Comparison of ENCODE assay signal across 17 mouse cellular contexts in the genomic region with DNA sequence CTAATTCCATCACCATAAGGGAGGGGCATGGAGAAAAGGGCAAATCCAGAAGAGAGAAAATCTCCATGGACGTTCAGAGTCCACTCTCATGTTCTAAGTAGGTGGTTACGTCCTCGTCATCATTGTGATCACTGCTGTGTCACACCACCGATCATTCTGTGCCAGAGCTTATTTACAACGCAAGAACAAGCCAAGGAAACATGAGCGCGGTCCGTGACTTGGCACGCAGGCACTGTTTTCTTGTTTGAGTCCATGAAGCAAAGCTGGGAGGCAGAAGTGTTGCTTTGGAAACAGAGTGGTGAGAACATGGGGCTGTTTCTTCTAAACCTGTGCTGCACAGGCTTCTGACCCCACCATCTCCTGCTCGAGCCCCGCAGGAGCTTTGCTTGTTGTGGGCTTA.
DNase-seq lines count a peak whose midpoint lies in the region; ATAC-seq lines count a peak whose summit lies in the region.
"Had no signal": no experiment of that assay in that cellular context is flagged by ENCODE, and none has a peak within 500 bp of the region (broad histone marks: within the 10 kb centered on the region; RNA-seq: fewer than 3 reads in every experiment).

No protein-coding gene starts in this region.

- no peak overlapping the region for H3K9ac ChIP-seq in intestine, embryonic 15.5 days
- H3K9ac ChIP-seq: embryonic facial prominence, embryonic 15.5 days; heart, embryonic 12.5 days; liver, embryonic 12.5 days; midbrain, embryonic 13.5 days; neural tube, embryonic 12.5 days had no signal

- no peaks in the 10 kb centered on the region for H3K36me3 ChIP-seq in intestine, embryonic 15.5 days
- H3K36me3 ChIP-seq: embryonic facial prominence, embryonic 15.5 days; heart, embryonic 12.5 days; liver, embryonic 12.5 days; midbrain, embryonic 13.5 days; neural tube, embryonic 12.5 days had no signal

- no peaks in the 10 kb centered on the region for H3K9me3 ChIP-seq in intestine, embryonic 15.5 days
- H3K9me3 ChIP-seq: embryonic facial prominence, embryonic 15.5 days; heart, embryonic 12.5 days; liver, embryonic 12.5 days; midbrain, embryonic 13.5 days; neural tube, embryonic 12.5 days had no signal

- no peak overlapping the region for H3K27ac ChIP-seq in intestine, embryonic 15.5 days
- H3K27ac ChIP-seq: embryonic facial prominence, embryonic 15.5 days; liver, embryonic 12.5 days; midbrain, embryonic 13.5 days; neural tube, embryonic 12.5 days had no signal

- H3K4me1 ChIP-seq in intestine, embryonic 15.5 days (replicated peaks): 0 out of 2 replicates have a peak, but pooled peaks cover 3% of the 10 kb centered on the region
- H3K4me1 ChIP-seq: embryonic facial prominence, embryonic 15.5 days; liver, embryonic 12.5 days; midbrain, embryonic 13.5 days; neural tube, embryonic 12.5 days had no signal

- no peak overlapping the region for H3K4me3 ChIP-seq in intestine, embryonic 15.5 days (replicated peaks)
- H3K4me3 ChIP-seq: embryonic facial prominence, embryonic 15.5 days; heart, embryonic 12.5 days; liver, embryonic 12.5 days; midbrain, embryonic 13.5 days; neural tube, embryonic 12.5 days had no signal

- no peak overlapping the region for H3K4me2 ChIP-seq in intestine, embryonic 15.5 days (replicated peaks)
- H3K4me2 ChIP-seq: embryonic facial prominence, embryonic 15.5 days; heart, embryonic 12.5 days; liver, embryonic 12.5 days; midbrain, embryonic 13.5 days; neural tube, embryonic 12.5 days had no signal

- no peaks in the 10 kb centered on the region for H3K27me3 ChIP-seq in intestine, embryonic 15.5 days (replicated peaks)
- H3K27me3 ChIP-seq: embryonic facial prominence, embryonic 15.5 days; heart, embryonic 12.5 days; liver, embryonic 12.5 days; midbrain, embryonic 13.5 days; neural tube, embryonic 12.5 days; Patski had no signal

- 92% methylated on average over 11 of the region's 11 CpGs for WGBS in intestine, embryonic 15.5 days

- intact Hi-C loops in gastrocnemius, postnatal 36 days (cut with DNase I): no loop called here
- intact Hi-C loops in left cerebral cortex, postnatal 4 days (cut with DNase I): no loop called here
- intact Hi-C loops in left cerebral cortex, postnatal 36 days (cut with DNase I): loop anchor here (5.0 kb wide), 1 partner anchor 697 kb away; no protein-coding TSS in a partner anchor

- ATAC-seq in intestine, embryonic 15.5 days: no peak
- ATAC-seq: liver, embryonic 12.5 days; midbrain, embryonic 13.5 days; Patski had no signal

- DNase-seq in cerebellum, adult 9-11 months: peak; percentile 23
- DNase-seq in cerebellum, adult 8-10 months: no peak
- DNase-seq in gastrocnemius, adult 8-10 months (ENCODE audit: low spot score in 2 of 2): peak; percentile 12 to 27
- no peak for DNase-seq in gastrocnemius, postnatal 36 days
- DNase-seq in left cerebral cortex, postnatal 4 days: peak; percentile 46
- DNase-seq in left cerebral cortex, postnatal 36 days (ENCODE audit: low spot score in 2 of 2): no peak
- peak; percentile 68 for DNase-seq in R1 (ENCODE audit: low read depth, low spot score)
- DNase-seq: heart, postnatal 4 days; lung, postnatal 4 days; retina, postnatal 1 day had no signal

Comparison
In these comparisons a context has a peak if more than half of its experiments do, and no peak if none do; other contexts are left out.
1. DNase-seq: peak in cerebellum, adult 9-11 months (single experiment), gastrocnemius, adult 8-10 months (2 of 2), left cerebral cortex, postnatal 4 days (single experiment) and R1 (single experiment); none in cerebellum, adult 8-10 months (single experiment), gastrocnemius, postnatal 36 days (0 of 2) and left cerebral cortex, postnatal 36 days (0 of 2).